Mouse (Mus musculus): ENCODE measurements around the gene Gm42791. TPM values are rescaled to one million over a fixed set of nuclear protein-coding genes. Genes with fewer than 3 reads are reported as not detected.

Gene Gm42791
- polyA plus RNA-seq, 1 experiment from 2014 or later, result 6.6 TPM

DNA sequence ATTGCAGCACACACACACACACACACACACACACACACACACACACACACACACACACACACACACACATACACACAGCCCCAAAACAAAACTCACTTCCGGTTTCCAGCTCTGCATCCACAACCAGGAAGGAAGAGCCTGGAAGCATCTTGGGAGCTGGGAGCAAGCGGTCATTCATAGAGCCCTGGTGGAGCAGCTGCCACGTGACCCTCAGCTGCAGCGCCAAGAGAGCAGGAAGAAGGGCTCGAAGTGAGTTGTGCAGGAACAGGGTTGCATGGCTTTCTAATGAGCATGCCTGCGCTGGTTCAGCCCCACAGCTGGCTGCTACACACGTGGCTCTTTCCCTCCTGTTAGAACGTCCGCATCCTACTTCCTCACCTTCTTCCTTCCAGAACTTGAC, 25.3 kb downstream of the Gm42791 start:
- Histone ChIP-seq H3K4me1 (replicated peaks) (peaks cover 34% of the 10 kb centered on the region), H3K9ac (no peak overlapping the region), H3K27ac (no peak overlapping the region), H3K27me3 (no peaks in the 10 kb centered on the region), H3K9me3 (no peaks in the 10 kb centered on the region), H3K4me2 (no peak overlapping the region), H3K36me3 (no peaks in the 10 kb centered on the region), H3K4me3 (no peak overlapping the region)
- WGBS, result 54% methylated on average over 9 of the region's 9 CpGs
- ATAC-seq (ENCODE audit: low FRiP score), result no peak

- peaks cover 34% of the 10 kb centered on the region for H3K4me1 ChIP-seq (replicated peaks)
- H3K9me3 ChIP-seq, result no peaks in the 10 kb centered on the region
- WGBS, result 65% methylated on average over 7 of the region's 7 CpGs
- ATAC-seq (ENCODE audit: low FRiP score), result no peak
- H3K9ac ChIP-seq, result no peak overlapping the region
- H3K27me3 ChIP-seq, result no peaks in the 10 kb centered on the region
- no peak overlapping the region for H3K4me2 ChIP-seq
- no peaks in the 10 kb centered on the region for H3K36me3 ChIP-seq
- no peak overlapping the region for H3K27ac ChIP-seq
- no peak overlapping the region for H3K4me3 ChIP-seq
Measured at GRCm38 (mm10) chr5:148968958-148969576, 25.9 kb downstream of the Gm42791 start.

DNA sequence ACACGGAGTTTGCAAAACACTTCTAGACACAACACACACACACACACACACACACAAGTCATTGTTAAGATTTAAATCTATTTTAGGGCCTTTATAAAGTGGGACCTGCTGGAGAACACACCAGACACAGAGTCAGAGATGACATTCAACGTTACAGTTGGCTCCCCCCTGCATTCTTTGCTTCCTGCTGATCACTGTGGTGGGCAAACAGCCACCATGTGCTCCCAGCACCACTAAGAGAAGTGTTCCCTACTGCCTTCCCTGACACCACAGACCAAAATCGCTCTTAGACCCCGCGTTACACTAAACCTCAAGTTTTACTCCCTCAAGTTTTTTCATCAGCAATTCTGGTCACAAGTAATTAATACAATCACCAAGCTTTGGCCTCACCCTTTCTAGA, 26.8 kb downstream of the Gm42791 start:
- H3K4me2 ChIP-seq, result no peak overlapping the region

GRCm38 (mm10) chr5:148966395-148966794, 28.6 kb downstream of the Gm42791 start:
- Histone ChIP-seq H3K9ac (no peak overlapping the region), H3K27ac (peak overlapping the region; percentile 76), H3K9me3 (no peaks in the 10 kb centered on the region), H3K36me3 (no peaks in the 10 kb centered on the region), H3K4me3 (no peak overlapping the region), H3K4me2 (no peak overlapping the region), H3K4me1 (replicated peaks) (peaks cover 26% of the 10 kb centered on the region), H3K27me3 (no peaks in the 10 kb centered on the region)
- no peak for ATAC-seq (ENCODE audit: low FRiP score)
- 68% methylated on average over 6 of the region's 6 CpGs for WGBS

More for the DNA sequence above, 26.8 kb downstream of the Gm42791 start:
- 74% methylated on average over 5 of the region's 5 CpGs for WGBS
- Histone ChIP-seq H3K27ac (no peak overlapping the region), H3K9me3 (no peaks in the 10 kb centered on the region), H3K27me3 (no peaks in the 10 kb centered on the region), H3K36me3 (no peaks in the 10 kb centered on the region), H3K4me1 (replicated peaks) (peaks cover 31% of the 10 kb centered on the region), H3K4me3 (no peak overlapping the region), H3K9ac (no peak overlapping the region)
- ATAC-seq (ENCODE audit: low FRiP score), result no peak

DNA sequence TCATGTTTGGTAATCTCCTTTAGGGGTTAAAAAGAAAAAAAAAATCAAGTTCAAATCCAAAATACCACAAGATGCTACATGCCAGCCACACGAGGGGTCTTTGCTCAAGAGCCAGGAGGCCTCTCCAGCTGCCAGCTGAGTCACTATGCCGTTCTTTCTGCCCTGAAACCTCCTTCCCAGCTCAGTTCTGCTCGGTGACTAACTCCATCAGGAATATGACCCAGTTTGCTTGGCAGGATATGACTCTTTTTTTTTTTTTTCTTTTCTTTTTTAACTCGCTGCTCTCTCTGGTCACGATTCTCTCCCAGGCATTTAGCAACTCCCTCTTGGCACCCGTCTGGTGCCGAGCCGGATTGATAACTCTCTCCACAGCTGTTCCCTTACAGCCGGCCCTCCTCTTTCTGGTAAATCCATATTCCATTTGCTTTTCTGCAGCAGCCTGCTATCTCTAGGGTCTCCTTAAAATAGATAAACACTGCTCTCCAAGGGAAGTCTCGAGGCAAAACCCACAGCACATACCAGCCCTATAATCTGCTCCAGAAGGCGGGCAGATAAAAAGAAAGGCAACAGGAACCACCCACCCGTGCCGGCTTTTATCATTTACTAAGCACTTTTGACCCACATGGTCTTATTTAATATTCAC, 29.1 kb downstream of the Gm42791 start:
- H3K9ac ChIP-seq, result no peak overlapping the region
- peak; percentile 54; the same call in 1 of the 2 replicates for ATAC-seq (ENCODE audit: low FRiP score)
- no peaks in the 10 kb centered on the region for H3K9me3 ChIP-seq
- peak overlapping the region; percentile 76 for H3K27ac ChIP-seq
- WGBS, result 33% methylated on average over 13 of the region's 13 CpGs
- H3K27me3 ChIP-seq, result no peaks in the 10 kb centered on the region; the same call in 1 of the 2 replicates
- peaks cover 26% of the 10 kb centered on the region for H3K4me1 ChIP-seq (replicated peaks)
- H3K4me2 ChIP-seq, result peak overlapping the region; percentile 8; the same call in 1 of the 2 replicates
- H3K36me3 ChIP-seq, result no peaks in the 10 kb centered on the region
- H3K4me3 ChIP-seq, result no peak overlapping the region

GRCm38 (mm10) chr5:148965089-148965591, 29.8 kb downstream of the Gm42791 start:
- H3K9me3 ChIP-seq, result no peaks in the 10 kb centered on the region
- H3K4me3 ChIP-seq, result no peak overlapping the region
- WGBS, result 86% methylated on average over 15 of the region's 15 CpGs

GRCm38 (mm10) chr5:148964251-148964650, 30.7 kb downstream of the Gm42791 start:
- Histone ChIP-seq H3K9me3 (no peaks in the 10 kb centered on the region), H3K4me2 (no peak overlapping the region), H3K4me3 (no peak overlapping the region), H3K27me3 (peaks cover 3% of the 10 kb centered on the region), H3K27ac (no peak overlapping the region), H3K4me1 (replicated peaks) (peaks cover 33% of the 10 kb centered on the region), H3K9ac (no peak overlapping the region), H3K36me3 (no peaks in the 10 kb centered on the region)
- 87% methylated on average over 1 of the region's 1 CpGs for WGBS
- no peak for ATAC-seq (ENCODE audit: low FRiP score)

More at GRCm38 (mm10) chr5:148965089-148965591, 29.8 kb downstream of the Gm42791 start:
- H3K9ac ChIP-seq, result no peak overlapping the region
- ATAC-seq (ENCODE audit: low FRiP score), result no peak
- no peak overlapping the region for H3K4me2 ChIP-seq
- H3K36me3 ChIP-seq, result no peaks in the 10 kb centered on the region
- H3K4me1 ChIP-seq (replicated peaks), result peaks cover 29% of the 10 kb centered on the region
- peak overlapping the region; percentile 76 for H3K27ac ChIP-seq
- H3K27me3 ChIP-seq, result peaks cover under 1% of the 10 kb centered on the region; the same call in 1 of the 2 replicates

DNA sequence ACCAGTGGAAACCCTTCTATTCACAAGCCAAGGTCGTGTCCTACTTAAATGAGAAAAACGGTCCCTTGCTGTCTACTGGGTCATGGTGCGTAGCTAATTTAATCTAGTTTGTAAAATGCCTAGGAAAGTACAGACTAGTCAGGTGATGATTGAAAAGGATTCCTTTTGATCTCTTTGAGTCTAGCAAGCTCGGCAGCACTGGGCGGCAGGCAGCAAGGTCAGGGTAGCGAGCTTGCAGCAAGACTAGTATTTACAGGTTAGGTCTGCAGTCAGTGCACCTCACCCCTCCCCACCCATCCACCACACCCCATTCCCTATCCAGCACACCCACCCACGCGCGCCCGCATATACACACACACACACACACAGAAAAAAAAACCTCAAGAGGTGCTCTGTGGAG, 34.7 kb downstream of the Gm42791 start:
- 64% methylated on average over 10 of the region's 10 CpGs for WGBS
- no peak for ATAC-seq (ENCODE audit: low FRiP score)
- no peaks in the 10 kb centered on the region for H3K36me3 ChIP-seq
- no peak overlapping the region for H3K9ac ChIP-seq
- H3K9me3 ChIP-seq, result no peaks in the 10 kb centered on the region
- peaks cover 9% of the 10 kb centered on the region for H3K27me3 ChIP-seq
- H3K4me3 ChIP-seq, result no peak overlapping the region
- no peak overlapping the region for H3K4me2 ChIP-seq
- H3K27ac ChIP-seq, result no peak overlapping the region
- H3K4me1 ChIP-seq (replicated peaks), result peaks cover 21% of the 10 kb centered on the region

- peaks cover 20% of the 10 kb centered on the region for H3K4me1 ChIP-seq (replicated peaks)
- H3K4me3 ChIP-seq, result peak overlapping the region; percentile 42
- ATAC-seq (ENCODE audit: low FRiP score), result peak; percentile 82
- peak overlapping the region; percentile 64 for H3K9ac ChIP-seq
- no peaks in the 10 kb centered on the region for H3K9me3 ChIP-seq
- H3K4me2 ChIP-seq, result peak overlapping the region; percentile 83
- no peaks in the 10 kb centered on the region for H3K36me3 ChIP-seq
- no peak overlapping the region for H3K27ac ChIP-seq
- 3% methylated on average over 39 of the region's 39 CpGs for WGBS
- H3K27me3 ChIP-seq, result peaks cover 9% of the 10 kb centered on the region
Measured at GRCm38 (mm10) chr5:148959068-148959990, 35.6 kb downstream of the Gm42791 start.

GRCm38 (mm10) chr5:148958355-148958754, 36.6 kb downstream of the Gm42791 start:
- H3K27ac ChIP-seq, result no peak overlapping the region
- no peak for ATAC-seq (ENCODE audit: low FRiP score)
- no peak overlapping the region for H3K4me2 ChIP-seq
- H3K27me3 ChIP-seq, result peaks cover 9% of the 10 kb centered on the region
- no peak overlapping the region for H3K4me3 ChIP-seq
- H3K9me3 ChIP-seq, result no peaks in the 10 kb centered on the region
- H3K4me1 ChIP-seq (replicated peaks), result peaks cover 20% of the 10 kb centered on the region
- H3K36me3 ChIP-seq, result no peaks in the 10 kb centered on the region
- no peak overlapping the region for H3K9ac ChIP-seq
- WGBS, result 43% methylated on average over 9 of the region's 9 CpGs

- Histone ChIP-seq H3K9me3 (no peaks in the 10 kb centered on the region), H3K9ac (no peak overlapping the region)
- WGBS, result 71% methylated on average over 9 of the region's 9 CpGs
Measured at GRCm38 (mm10) chr5:148956898-148957535, 37.9 kb downstream of the Gm42791 start.

More at GRCm38 (mm10) chr5:148956898-148957535, 37.9 kb downstream of the Gm42791 start:
- Histone ChIP-seq H3K27ac (no peak overlapping the region), H3K27me3 (peaks cover 9% of the 10 kb centered on the region), H3K4me3 (no peak overlapping the region), H3K4me2 (no peak overlapping the region), H3K36me3 (no peaks in the 10 kb centered on the region), H3K4me1 (replicated peaks) (peaks cover 20% of the 10 kb centered on the region)
- ATAC-seq (ENCODE audit: low FRiP score), result no peak
